Mouse (Mus musculus) G1E (cell line): Measurements from ENCODE around the gene Hnrnpr.

Source experiments
- CTCF ChIP-seq: IDR thresholded peaks from 2 replicates; pipeline ENCODE4 v1.5.1; 2012; ENCODE audit warnings: low read depth, low read length, inconsistent platforms, mixed read lengths
- GATA1 ChIP-seq: IDR thresholded peaks from 2 replicates; pipeline ENCODE4 v1.6.1; 2012; ENCODE audit warnings: borderline replicate concordance, low read length, inconsistent platforms, mixed read lengths
- GATA2 ChIP-seq: IDR thresholded peaks from 2 replicates; pipeline ENCODE4 v1.6.1; 2012; ENCODE audit warnings: low read depth, low read length, inconsistent platforms, borderline replicate concordance
- TAL1 ChIP-seq: conservative IDR thresholded peaks from 2 replicates; pipeline ENCODE4 v1.6.1; 2012; ENCODE audit warnings: low read depth, low read length, inconsistent platforms, mixed read lengths

GRCm38 (mm10) chr4:136335065-136335464, 24.3 kb downstream of the Hnrnpr start:
- TF ChIP-seq CTCF (no peak), TAL1 (no peak), GATA1 (no peak), GATA2 (no peak)
